Mouse (Mus musculus): ENCODE data around the gene Entr1. TPM values are rescaled to one million over a fixed set of nuclear protein-coding genes. Genes with fewer than 3 reads are reported as not detected.

Entr1 gene
- 69.4 and 76.1 TPM in 2 replicates for polyA plus RNA-seq (2012; ENCODE audit: low replicate concordance)

DNA sequence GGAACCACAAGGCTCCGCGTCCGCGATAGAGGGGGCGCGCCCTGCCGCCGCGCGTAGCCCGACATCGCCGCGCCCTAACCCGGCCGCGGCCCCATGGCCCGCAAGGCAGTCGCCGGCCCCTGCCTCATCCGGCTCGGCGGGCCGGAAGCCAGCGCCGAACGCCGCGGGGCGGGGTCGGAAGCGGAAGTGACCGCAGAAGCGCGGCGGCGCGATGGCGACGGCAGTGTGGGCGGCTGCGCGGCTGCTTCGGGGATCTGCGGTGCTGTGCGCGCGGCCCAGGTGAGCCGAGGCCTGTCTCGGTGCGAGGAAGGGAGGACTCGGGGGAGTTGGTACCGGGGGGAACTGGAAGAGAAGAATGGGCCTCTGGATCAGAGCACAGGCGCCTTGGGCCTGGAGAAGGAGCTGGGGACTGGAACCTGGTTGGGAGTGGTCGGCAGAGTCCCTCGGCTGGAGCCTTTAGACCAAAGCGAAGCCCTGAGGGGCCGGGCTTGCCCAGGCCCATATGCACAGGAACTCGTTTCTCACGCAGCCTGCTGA is at the start of gene Entr1, which contains the start of gene Pmpca:
Gene Entr1 (minus strand): TSS at position 163 of the 537 bp plus-strand sequence.
Gene Pmpca (plus strand): TSS at position 186 of the 537 bp plus-strand sequence.

DNA sequence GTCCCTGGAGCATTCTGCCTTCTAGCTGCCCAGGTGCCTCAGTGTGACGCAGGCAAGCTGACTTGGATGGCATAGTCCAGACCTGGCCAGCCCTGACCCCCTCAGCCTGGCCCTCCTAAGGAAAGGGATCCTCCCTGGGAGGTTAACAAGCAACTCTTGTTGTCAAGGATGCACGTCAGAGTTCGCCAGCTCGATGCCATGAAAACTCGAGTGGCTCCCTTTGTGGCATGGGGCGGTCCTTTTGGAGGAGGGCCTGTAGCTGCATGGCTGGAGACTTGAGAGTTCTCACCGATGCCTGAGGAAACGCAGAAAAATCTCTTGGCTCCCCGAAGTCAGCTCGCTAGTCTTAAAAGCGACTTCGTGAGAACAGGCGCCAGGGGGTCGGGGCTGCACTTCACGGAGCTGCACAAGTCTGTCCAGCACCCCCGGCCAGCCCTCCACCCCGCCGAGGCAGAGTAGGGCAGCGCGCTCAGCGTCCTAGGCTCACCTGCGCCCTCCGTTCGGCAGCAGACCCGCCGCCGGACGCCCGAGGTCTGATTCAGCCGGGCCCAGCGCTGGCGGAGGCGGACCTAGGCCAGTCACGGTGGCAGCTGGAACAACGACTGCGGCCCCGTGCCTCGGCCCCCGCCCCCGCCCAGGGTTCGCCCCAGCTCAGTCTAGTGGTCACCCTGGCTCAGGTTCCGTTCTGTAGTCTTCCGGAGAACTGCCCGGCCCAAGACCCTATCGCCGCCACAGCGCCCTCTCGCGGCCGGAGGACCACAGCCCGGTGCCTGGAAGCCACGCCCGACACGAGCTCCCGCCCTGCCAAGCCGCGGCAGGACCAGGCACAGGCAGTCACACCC is 19.6 kb upstream of the Entr1 start, which contains the start of gene Inpp5e:
Gene Inpp5e (minus strand): TSS at position 689 of the 842 bp plus-strand sequence.

DNA sequence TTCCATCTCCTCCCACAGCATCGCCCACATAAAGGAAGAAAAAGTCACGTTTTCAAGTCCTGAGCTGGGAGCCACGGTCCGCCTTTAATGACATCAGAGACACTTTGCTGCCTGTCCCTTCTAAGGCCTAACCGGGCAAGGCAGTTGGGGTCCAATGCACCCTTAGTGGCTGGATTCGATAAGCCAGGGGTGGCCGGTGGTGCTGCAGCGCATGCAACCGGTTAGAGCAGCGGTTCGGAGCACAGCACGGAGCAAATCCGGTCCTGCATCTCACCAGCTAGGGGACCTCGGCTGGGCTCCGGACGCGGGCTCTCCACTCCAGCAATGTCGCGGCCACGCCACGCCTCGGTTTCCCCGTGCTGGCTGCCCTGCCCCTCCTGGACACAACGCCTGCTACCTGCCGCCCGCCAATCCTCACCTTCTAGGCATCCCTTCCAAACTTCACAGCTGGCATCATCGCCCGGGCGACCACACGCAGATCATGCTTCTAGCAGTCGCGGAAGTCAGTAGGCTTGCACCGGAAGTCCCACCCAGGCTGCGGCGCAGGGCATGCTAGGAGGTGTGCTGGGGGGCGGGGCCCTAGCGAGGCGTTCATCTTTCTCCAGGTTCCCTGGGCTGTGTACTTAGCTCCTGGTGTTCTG is 8.9 kb downstream of the Entr1 start, which contains the start of gene Snapc4:
Gene Snapc4 (minus strand): TSS at position 523 of the 641 bp plus-strand sequence.

DNA sequence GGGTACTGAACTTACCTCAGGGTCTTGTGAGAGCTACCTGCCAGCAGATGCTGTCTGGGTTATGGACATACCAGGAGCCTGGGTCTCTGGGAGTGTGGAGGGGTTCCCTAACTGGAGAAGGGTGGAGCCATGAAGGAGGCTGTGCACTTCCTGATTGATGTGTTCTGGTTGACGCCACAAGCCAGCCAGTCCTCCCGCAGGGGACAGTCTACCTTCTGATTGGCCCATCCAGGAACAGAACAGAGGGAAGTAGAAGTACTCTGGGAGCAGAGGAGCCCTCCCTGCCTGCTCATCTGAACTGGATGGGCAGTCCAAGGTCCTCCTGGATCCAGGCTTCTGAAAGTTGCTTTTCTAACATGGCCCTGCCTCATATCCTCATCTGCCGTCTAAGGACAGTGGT is 28.3 kb downstream of the Entr1 start, which contains the start of gene Card9:
Gene Card9 (minus strand): TSS at position 147 of the 400 bp plus-strand sequence.

GRCm38 (mm10) chr2:26351358-26352290 is 37.5 kb downstream of the Entr1 start, which contains the start of gene Dnlz:
Dnlz (minus strand) TSS chr2:26352110.

Other genes with a start within 250 kb of the Entr1 start
- 0.14 TPM in 1 of 2 replicates, not detected in the other for gene Lhx3, start 181.0 kb downstream of the Entr1 start, polyA plus RNA-seq (2012; ENCODE audit: low replicate concordance)
- gene Qsox2, start 151.8 kb downstream of the Entr1 start, polyA plus RNA-seq (2012; ENCODE audit: low replicate concordance), result 3.5 and 14.7 TPM in 2 replicates
- gene Ccdc187, start 94.8 kb downstream of the Entr1 start, polyA plus RNA-seq (2012; ENCODE audit: low replicate concordance), result not detected in 2 replicates
- 8.0 and 8.7 TPM in 2 replicates for gene Gpsm1, start 73.8 kb downstream of the Entr1 start, polyA plus RNA-seq (2012; ENCODE audit: low replicate concordance)
- 17.7 and 19.6 TPM in 2 replicates for gene Dnlz, start 37.2 kb downstream of the Entr1 start, polyA plus RNA-seq (2012; ENCODE audit: low replicate concordance)
- 1.6 and 4.7 TPM in 2 replicates for gene Card9, start 28.4 kb downstream of the Entr1 start, polyA plus RNA-seq (2012; ENCODE audit: low replicate concordance)
- 52.8 and 60.5 TPM in 2 replicates for gene Snapc4, start 8.7 kb downstream of the Entr1 start, polyA plus RNA-seq (2012; ENCODE audit: low replicate concordance)
- 239 and 527 TPM in 2 replicates for gene Pmpca, start within 50 bp of the Entr1 start, polyA plus RNA-seq (2012; ENCODE audit: low replicate concordance)
- gene Inpp5e, start 19.9 kb upstream of the Entr1 start, polyA plus RNA-seq (2012; ENCODE audit: low replicate concordance), result 10.3 and 21.1 TPM in 2 replicates
- 10.3 and 27.4 TPM in 2 replicates for gene Sec16a, start 55.9 kb upstream of the Entr1 start, polyA plus RNA-seq (2012; ENCODE audit: low replicate concordance)
- 26.2 and 30.1 TPM in 2 replicates for gene Notch1, start 127.3 kb upstream of the Entr1 start, polyA plus RNA-seq (2012; ENCODE audit: low replicate concordance)
- gene Egfl7, start 190.7 kb upstream of the Entr1 start, polyA plus RNA-seq (2012; ENCODE audit: low replicate concordance), result 74.0 and 92.7 TPM in 2 replicates
- gene Gm20532, start 197.3 kb upstream of the Entr1 start, polyA plus RNA-seq (2012; ENCODE audit: low replicate concordance), result not detected in 2 replicates
- 8.1 and 10.0 TPM in 2 replicates for gene Agpat2, start 215.1 kb upstream of the Entr1 start, polyA plus RNA-seq (2012; ENCODE audit: low replicate concordance)
- not detected in 2 replicates for gene Fam69b, start 239.1 kb upstream of the Entr1 start, polyA plus RNA-seq (2012; ENCODE audit: low replicate concordance)